Mouse (Mus musculus): ENCODE results near the gene Pwwp2b. TPM values are rescaled to one million over a fixed set of nuclear protein-coding genes. Genes with fewer than 3 reads are reported as not detected.

Gene Pwwp2b
- total RNA-seq, 1 experiment from 2014 or later, result 25.4 TPM

- no peak for DNase-seq
Measured at GRCm38 (mm10) chr7:139298446-139298845, 50.2 kb downstream of the Pwwp2b start.

- DNase-seq, result peak; percentile 90
Measured at GRCm38 (mm10) chr7:139299424-139299823, 51.1 kb downstream of the Pwwp2b start.

- DNase-seq, result peak; percentile 73
Measured at GRCm38 (mm10) chr7:139300423-139300822, 52.1 kb downstream of the Pwwp2b start.

- DNase-seq, result no peak
Measured at GRCm38 (mm10) chr7:139301505-139301904, 53.2 kb downstream of the Pwwp2b start.

GRCm38 (mm10) chr7:139302314-139302713, 54.0 kb downstream of the Pwwp2b start:
- no peak for DNase-seq

- peak; percentile 91 for DNase-seq
Measured at GRCm38 (mm10) chr7:139303280-139304011, 55.2 kb downstream of the Pwwp2b start.

GRCm38 (mm10) chr7:139304322-139304721, 56.0 kb downstream of the Pwwp2b start:
- DNase-seq, result no peak

- DNase-seq, result no peak
Measured at GRCm38 (mm10) chr7:139307056-139307455, 58.8 kb downstream of the Pwwp2b start.

- peak; percentile 38 for DNase-seq
Measured at GRCm38 (mm10) chr7:139308140-139308895, 60.0 kb downstream of the Pwwp2b start.

- DNase-seq, result peak; percentile 24
Measured at GRCm38 (mm10) chr7:139309106-139309505, 60.8 kb downstream of the Pwwp2b start.

- peak; percentile 50 for DNase-seq
Measured at GRCm38 (mm10) chr7:139310487-139310951, 62.2 kb downstream of the Pwwp2b start.

GRCm38 (mm10) chr7:139312686-139313085, 64.4 kb downstream of the Pwwp2b start:
- DNase-seq, result peak; percentile 37

GRCm38 (mm10) chr7:139313413-139313812, 65.1 kb downstream of the Pwwp2b start:
- DNase-seq, result no peak

- no peak for DNase-seq
Measured at GRCm38 (mm10) chr7:139314716-139315115, 66.4 kb downstream of the Pwwp2b start.

GRCm38 (mm10) chr7:139319006-139319411, 70.7 kb downstream of the Pwwp2b start:
- no peak for DNase-seq

Other genes starting within 250 kb of the Pwwp2b start
- 2.0 and 4.3 TPM in 2 replicates for gene Dpysl4, start 162.5 kb upstream of the Pwwp2b start, total RNA-seq (2021)
- 5.8 and 6.3 TPM in 2 replicates for gene Lrrc27, start 35.5 kb upstream of the Pwwp2b start, total RNA-seq (2021)
- 3.0 and 4.0 TPM in 2 replicates for gene Stk32c, start 35.2 kb upstream of the Pwwp2b start, total RNA-seq (2021)
- 67.4 and 93.7 TPM in 2 replicates for gene Inpp5a, start 140.6 kb downstream of the Pwwp2b start, total RNA-seq (2021)

Data from adrenal gland, postnatal 25 days (tissue).